Mouse (Mus musculus) lung, postnatal 0 days (tissue): ENCODE data around the gene Ttl. TPM values are rescaled to one million over a fixed set of nuclear protein-coding genes. Genes with fewer than 3 reads are reported as not detected.

ENCODE experiments used
- ATAC-seq: fragments of 200-750 bp; cut with Nextera tagmentation; 2 replicates; pipeline ENCODE4 v1.8.0; 2017; ENCODE audit warnings: moderate library complexity
- DNase-seq: peaks from one replicate; pipeline ENCODE4 v3.0.0-alpha.2; 2016; ENCODE audit warnings: low spot score
- H3K27ac ChIP-seq: fragments of 300-500 bp; sonication (generic); 2 replicates; pipeline ENCODE4 v1.5.1; 2014; ENCODE audit warnings: antibody characterized with exemption, mild to moderate bottlenecking, low read length, mixed read lengths
- H3K27me3 ChIP-seq: fragments of 300-500 bp; sonication (generic); replicated peaks from 2 replicates; pipeline ENCODE4 v1.6.1; 2014; ENCODE audit warnings: low read length, mixed read lengths; ENCODE audit not compliant: insufficient read depth
- H3K36me3 ChIP-seq: fragments of 300-500 bp; sonication (generic); 2 replicates; pipeline ENCODE4 v1.6.1; 2014; ENCODE audit warnings: low read length, mixed read lengths; ENCODE audit not compliant: insufficient read depth
- H3K4me1 ChIP-seq: fragments of 300-500 bp; sonication (generic); 2 replicates; pipeline ENCODE4 v1.6.1; 2014; ENCODE audit warnings: antibody characterized with exemption, low read depth, low read length, mixed read lengths; ENCODE audit not compliant: insufficient read depth
- H3K4me2 ChIP-seq: fragments of 300-500 bp; sonication (generic); replicated peaks from 2 replicates; pipeline ENCODE4 v1.6.1; 2014; ENCODE audit warnings: low read depth, mild to moderate bottlenecking, low read length, moderate library complexity, mixed read lengths
- H3K4me3 ChIP-seq: fragments of 300-500 bp; sonication (generic); 2 replicates; pipeline ENCODE4 v1.5.1; 2014; ENCODE audit warnings: low read depth, low read length
- H3K9ac ChIP-seq: fragments of 300-500 bp; sonication (generic); replicated peaks from 2 replicates; pipeline ENCODE4 v1.6.1; 2014; ENCODE audit warnings: low read depth, mild to moderate bottlenecking
- H3K9me3 ChIP-seq: fragments of 300-500 bp; sonication (generic); 2 replicates; pipeline ENCODE4 v1.6.1; 2016; ENCODE audit warnings: low read length, mixed read lengths
- CTCF ChIP-seq: IDR thresholded peaks from 2 replicates; pipeline ENCODE4 v1.5.1; 2016; ENCODE audit warnings: antibody characterized with exemption, mild to moderate bottlenecking
- EP300 ChIP-seq: IDR thresholded peaks from 2 replicates; pipeline ENCODE4 v1.6.1; 2016; ENCODE audit warnings: antibody characterized with exemption, mild to moderate bottlenecking, control low read depth
- WGBS: fragments of 180-500 bp; shearing (Covaris S2); extraction: QIAGEN DNeasy Blood & Tissue Kit; methylation state at CpG from one replicate; pipeline ENCODE4 v1.1.7; 2014; 5-methylcytosine and 5-hydroxymethylcytosine counted together
- polyA plus RNA-seq: library from polyadenylated mRNA; unstranded; fragments of >200 nt; fragmentation: Nextera tagmentation; extraction: Ambion mirVana; gene quantifications from 2 replicates; pipeline ENCODE4 v1.2.1, GENCODE M21; 2015

Gene Ttl
- polyA plus RNA-seq, 1 experiment from 2014 or later = 10.0 TPM

- Histone ChIP-seq H3K4me2 (no peak overlapping the region), H3K4me1 (no peaks in the 10 kb centered on the region), H3K9me3 (no peaks in the 10 kb centered on the region), H3K36me3 (no peaks in the 10 kb centered on the region), H3K9ac (no peak overlapping the region), H3K27me3 (no peaks in the 10 kb centered on the region), H3K27ac (no peak overlapping the region), H3K4me3 (no peak overlapping the region)
- WGBS = 76% methylated on average over 10 of the region's 10 CpGs
- DNase-seq = no peak
- no peak for ATAC-seq
- TF ChIP-seq CTCF (no peak), EP300 (no peak)
Measured at GRCm38 (mm10) chr2:129139906-129140305, 74.2 kb downstream of the Ttl start.

Other genes starting within 250 kb of the Ttl start
- 40.0 and 40.3 TPM in 2 replicates for gene Tmem87b, start 247.8 kb upstream of the Ttl start, polyA plus RNA-seq
- gene Fbln7, start 203.0 kb upstream of the Ttl start, polyA plus RNA-seq = 0.64 and 0.89 TPM in 2 replicates
- 5.6 and 5.8 TPM in 2 replicates for gene Zc3h8, start 121.9 kb upstream of the Ttl start, polyA plus RNA-seq
- gene Zc3h6, start 98.5 kb upstream of the Ttl start, polyA plus RNA-seq = 2.0 and 3.5 TPM in 2 replicates
- 15.6 and 17.3 TPM in 2 replicates for gene Gm10762, start 98.2 kb upstream of the Ttl start, polyA plus RNA-seq
- gene Vinac1, start 17.8 kb upstream of the Ttl start, polyA plus RNA-seq = 0.18 and 0.23 TPM in 2 replicates
- gene Polr1b, start 35.1 kb downstream of the Ttl start, polyA plus RNA-seq = 5.5 and 6.7 TPM in 2 replicates
- 21.1 and 21.4 TPM in 2 replicates for gene Chchd5, start 63.8 kb downstream of the Ttl start, polyA plus RNA-seq
- gene Slc20a1, start 132.8 kb downstream of the Ttl start, polyA plus RNA-seq = 10.0 and 10.5 TPM in 2 replicates
- 2.6 and 3.2 TPM in 2 replicates for gene Ckap2l, start 231.3 kb downstream of the Ttl start, polyA plus RNA-seq
- 0.66 and 4.5 TPM in 2 replicates for gene Il1a, start 244.0 kb downstream of the Ttl start, polyA plus RNA-seq